Mouse (Mus musculus) B cell, adult 62 days (primary cell): ENCODE results near the gene Trpm6. TPM values are rescaled to one million over a fixed set of nuclear protein-coding genes. Genes with fewer than 3 reads are reported as not detected.

Source experiments
- total RNA-seq: library from RNA; stranded (reverse); gene quantifications from 4 replicates; pipeline ENCODE4 v1.2.4, GENCODE M21; 2023

The Trpm6 gene
- not detected in 4 replicates for total RNA-seq

DNA sequence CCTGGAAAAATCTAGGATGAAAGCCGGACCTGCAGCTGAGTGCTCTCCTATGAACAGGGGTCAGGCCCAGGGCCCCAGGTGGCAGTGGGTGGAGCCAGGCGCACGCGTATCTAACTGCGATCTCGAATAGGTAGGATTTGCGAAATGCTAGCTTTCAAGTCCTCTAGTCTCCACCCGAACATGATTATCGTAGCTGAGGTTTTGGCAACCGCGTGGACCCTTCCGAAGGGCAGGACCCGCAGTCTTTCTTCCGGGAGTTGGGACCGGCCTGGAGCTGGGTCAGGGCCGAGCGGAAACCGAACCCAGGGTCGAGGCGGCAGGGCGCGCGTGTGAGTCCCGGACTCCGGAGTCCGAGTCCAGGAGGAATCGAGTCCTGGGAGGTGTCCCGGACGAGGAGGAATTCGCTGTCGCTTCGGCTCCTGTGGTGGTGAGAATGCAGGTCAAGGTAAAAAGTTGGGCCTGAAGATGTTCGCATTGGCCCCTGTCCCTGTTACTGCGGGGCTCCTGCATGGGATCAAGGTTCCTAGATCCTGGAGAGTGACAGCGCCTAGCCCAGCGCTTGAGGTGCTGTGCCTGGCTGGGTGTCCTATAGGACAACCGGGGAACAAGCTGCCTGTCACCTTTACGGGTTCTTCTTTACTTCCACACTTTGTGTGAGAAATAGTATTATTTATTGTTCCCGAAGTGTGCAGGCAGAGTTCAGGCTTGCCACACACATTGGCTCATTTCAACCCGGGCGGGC, at the start of gene Trpm6:
Trpm6 (plus strand) TSS at position 386 of the 742 bp plus-strand sequence.

DNA sequence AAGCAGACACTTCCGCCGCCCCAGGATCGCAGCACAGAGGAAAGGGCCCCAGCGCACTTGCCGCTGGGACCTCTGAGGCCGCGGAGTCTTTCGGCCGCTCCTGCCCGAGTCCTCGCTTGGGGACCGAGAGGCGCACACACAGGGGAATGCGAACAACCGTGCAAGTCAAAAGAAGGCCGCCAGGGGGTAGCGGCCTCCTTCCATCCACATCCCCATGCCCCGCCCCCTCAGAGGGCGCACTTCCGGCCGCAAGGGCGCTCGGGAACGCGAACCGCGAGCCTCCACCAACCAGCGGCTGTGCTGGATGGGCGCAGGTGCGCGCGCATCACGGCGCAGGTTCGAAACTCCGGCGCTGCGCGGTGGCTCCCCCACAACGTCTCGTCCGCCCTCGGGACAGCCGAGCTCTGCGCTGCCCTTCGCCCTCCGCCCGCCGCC, 36.9 kb upstream of the Trpm6 start, which contains the start of gene D030056L22Rik:
D030056L22Rik (plus strand) TSS at position 328 of the 435 bp plus-strand sequence.

Other genes with a start within 250 kb of the Trpm6 start
- gene Ostf1, start 118.2 kb upstream of the Trpm6 start, total RNA-seq: 131 to 146 TPM (median 140 TPM) in 4 replicates
- gene Nmrk1, start 118.0 kb upstream of the Trpm6 start, total RNA-seq: 30.2 to 37.3 TPM (median 33.8 TPM) in 4 replicates
- gene Carnmt1, start 79.2 kb upstream of the Trpm6 start, total RNA-seq: 10.1 to 14.2 TPM (median 11.4 TPM) in 4 replicates
- 10.5 to 12.4 TPM (median 11.9 TPM) in 4 replicates for gene D030056L22Rik, start 36.8 kb upstream of the Trpm6 start, total RNA-seq